Mouse (Mus musculus): ENCODE data around the gene Acot3.
"Not testable (repeated sequence)": the region's sequence is repeated elsewhere in the genome, so short reads cannot be mapped to it uniquely, and the experiment has no call there.

The Acot3 gene

GRCm38 (mm10) chr12:84051937-84052474, at the start of gene Acot3:
Gene Acot3 (plus strand): TSS chr12:84052144.
- DNase-seq (ENCODE audit: low read depth, low spot score) = no peak

DNA sequence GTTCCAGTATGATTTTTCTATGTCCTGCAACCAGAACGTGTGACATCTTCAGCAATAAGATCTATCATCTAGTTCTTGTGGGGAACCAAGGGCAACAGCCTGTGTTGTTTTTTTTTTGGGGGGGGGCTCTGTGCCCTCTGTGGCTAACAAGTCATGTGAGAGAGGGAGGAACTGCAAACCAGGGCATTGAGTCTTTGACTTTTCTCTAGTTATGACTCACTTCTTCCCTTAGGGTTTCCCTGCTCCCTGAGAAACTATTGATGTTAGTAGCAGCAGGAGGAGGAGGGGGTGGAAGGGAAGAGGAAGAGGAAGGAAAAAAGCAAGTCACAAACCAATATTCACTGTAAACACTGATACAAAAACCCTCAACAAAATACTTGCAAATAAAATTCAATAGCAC, 48.1 kb upstream of the Acot3 start:
- no peak for DNase-seq (ENCODE audit: low read depth, low spot score)

DNA sequence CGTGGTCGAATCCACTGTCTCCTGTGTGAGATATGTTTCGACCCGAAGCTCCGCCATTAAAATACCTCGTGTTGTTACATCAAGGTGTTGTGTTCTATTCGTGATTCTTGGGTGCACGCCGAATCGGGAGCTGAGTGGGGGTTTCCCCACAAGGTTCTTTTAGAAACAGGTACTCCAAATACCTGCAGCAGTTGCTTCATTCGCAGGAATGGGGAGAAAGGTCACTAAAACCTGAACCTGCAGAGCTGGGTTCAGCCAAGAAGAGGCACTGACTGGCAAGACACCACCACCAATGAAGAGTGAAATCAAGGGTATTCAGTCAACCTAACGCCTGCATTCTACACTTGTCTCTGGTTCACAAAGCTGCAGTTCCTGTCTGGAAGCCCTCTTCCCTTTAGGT, 43.7 kb upstream of the Acot3 start:
- DNase-seq (ENCODE audit: low read depth, low spot score) = no peak

DNA sequence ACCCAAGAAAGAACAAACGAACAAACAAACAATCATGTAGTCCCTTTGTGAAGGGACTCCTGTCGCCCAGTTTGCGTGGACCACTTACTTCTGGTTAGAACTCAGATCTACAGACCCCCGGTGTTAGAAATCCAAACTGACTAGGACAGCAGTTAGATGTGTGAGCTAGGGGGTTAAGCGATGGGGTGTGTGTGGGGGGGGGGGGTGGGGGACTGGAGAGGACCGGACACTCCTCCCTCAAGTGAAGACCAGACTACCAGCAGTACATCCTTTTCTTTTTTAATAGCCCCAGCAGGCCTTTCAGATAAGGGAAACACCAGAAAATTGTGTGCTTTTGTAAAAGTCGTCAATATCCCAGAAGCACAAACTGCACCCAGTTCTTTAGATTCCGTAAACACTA, 43.2 kb upstream of the Acot3 start:
- no peak for DNase-seq (ENCODE audit: low read depth, low spot score)

GRCm38 (mm10) chr12:84009171-84009965, 42.6 kb upstream of the Acot3 start, which contains the start of gene Acot1:
Gene Acot1 (plus strand): TSS chr12:84009490.
- peak; percentile 85 for DNase-seq (ENCODE audit: low read depth, low spot score)

DNA sequence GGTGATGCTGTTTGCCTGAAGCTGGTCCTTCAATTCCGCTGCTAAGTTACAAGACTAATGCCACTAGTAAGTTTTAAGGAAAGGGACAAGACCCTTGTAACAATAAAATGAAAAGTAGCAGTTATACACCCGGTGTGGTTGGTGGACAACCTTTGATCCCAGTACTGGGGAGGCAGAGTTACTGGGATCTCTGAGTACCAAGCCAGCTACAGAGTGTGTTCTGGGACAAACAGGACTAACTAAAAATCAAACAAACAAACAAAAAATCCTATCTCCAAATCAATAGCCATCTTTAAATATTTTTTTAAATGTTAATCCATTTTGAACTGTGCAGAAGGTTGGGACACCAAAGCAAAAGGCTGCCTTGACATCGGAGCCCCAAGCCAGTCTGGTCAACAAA, 41.7 kb upstream of the Acot3 start:
- no peak for DNase-seq (ENCODE audit: low read depth, low spot score)

- DNase-seq (ENCODE audit: low read depth, low spot score) = peak; percentile 74
Measured at GRCm38 (mm10) chr12:84011251-84012040, 40.5 kb upstream of the Acot3 start.

- no peak for DNase-seq (ENCODE audit: low read depth, low spot score)
Measured at GRCm38 (mm10) chr12:84013130-84013529, 38.8 kb upstream of the Acot3 start.

DNA sequence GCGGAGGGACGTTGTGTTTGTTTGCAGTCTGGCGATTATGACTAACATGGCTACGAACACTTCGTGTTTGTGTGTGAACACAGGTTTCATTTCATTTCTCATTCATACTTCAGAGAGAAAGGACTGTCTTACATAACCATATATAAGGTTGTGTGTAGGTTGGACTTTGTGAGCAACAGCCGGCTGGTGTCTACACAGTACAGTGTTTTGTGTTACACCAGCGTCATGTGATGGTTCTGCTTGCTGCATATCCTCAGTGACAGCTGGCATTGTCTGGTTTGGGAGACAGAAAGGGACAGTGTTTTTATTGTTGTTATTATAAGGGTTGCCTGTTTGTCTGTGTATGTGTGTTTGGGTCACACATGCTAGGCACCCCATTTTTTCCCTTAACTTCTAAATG, 38.2 kb upstream of the Acot3 start:
- no peak for DNase-seq (ENCODE audit: low read depth, low spot score)

- DNase-seq (ENCODE audit: low read depth, low spot score) = not testable (repeated sequence)
Measured at GRCm38 (mm10) chr12:84020528-84020927, 31.4 kb upstream of the Acot3 start.

DNA sequence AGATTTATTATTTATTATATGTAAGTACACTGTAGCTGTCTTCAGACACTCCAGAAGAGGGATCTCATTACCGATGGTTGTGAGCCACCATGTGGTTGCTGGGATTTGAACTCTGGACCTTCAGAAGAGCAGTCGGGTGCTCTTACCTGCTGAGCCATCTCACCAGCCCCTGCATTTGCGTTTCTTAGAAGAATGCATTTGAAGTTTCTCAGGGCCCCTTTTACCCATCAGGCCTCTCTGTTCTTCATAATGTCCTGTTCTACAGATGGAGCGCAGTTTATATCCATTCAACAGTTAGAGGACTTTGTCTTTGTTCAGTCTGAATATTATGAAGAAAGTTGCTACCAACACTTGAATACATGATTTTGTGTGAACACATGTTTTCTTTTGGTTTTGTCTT, 29.7 kb upstream of the Acot3 start:
- DNase-seq (ENCODE audit: low read depth, low spot score) = not testable (repeated sequence)

DNA sequence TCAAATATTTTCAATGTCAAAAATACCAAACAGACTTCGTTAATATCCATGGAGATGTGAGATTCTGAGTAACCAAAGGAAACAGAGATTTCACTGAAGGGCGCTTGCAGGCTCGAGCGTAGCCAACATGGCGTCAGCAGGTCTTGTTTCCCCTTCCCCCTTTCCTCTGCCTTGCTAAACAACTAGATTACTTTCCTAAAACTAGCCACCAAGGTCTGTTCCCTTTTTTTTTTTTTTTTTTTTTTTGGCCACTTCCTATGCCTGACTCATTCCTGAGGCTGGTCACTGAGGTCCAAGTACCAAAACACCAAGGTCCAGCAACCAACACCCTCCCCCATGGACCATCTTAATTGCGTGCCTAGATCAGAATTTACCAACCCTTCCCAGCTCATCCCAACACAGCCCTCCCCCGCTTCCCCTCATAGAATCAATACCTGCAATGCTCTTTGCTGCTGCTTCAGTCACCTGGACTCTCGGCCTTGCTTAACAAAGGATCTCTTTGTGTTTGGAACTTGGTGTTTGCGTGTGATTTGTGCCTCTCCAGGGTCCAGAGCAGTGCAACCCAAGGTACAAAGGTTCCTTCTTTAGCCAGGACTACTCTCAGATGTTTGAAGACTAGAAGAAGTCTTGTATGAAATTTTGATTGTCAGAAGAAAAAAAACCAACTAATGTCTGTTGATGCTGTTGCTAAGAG, 28.7 kb upstream of the Acot3 start:
- no peak for DNase-seq (ENCODE audit: low read depth, low spot score)

DNA sequence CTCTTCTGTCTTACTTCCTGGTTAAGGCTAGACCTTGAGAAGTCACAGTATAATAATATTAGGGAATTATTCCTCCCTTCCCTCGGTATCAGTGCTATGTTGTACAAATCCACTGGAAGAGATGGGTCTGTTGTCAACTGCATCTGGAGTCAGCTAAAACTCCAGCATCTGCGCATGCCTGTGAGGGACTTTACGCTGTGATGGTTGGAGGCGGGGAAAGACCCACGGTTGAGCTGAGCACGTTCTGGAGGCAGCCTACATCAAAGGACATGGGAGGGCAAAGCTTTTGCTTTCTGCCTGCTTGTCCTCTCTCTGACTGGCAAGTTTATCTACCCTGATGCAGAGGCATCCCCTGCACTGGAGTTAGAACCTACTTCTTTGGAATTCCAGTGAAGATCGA, 26.1 kb upstream of the Acot3 start:
- DNase-seq (ENCODE audit: low read depth, low spot score) = no peak

- DNase-seq (ENCODE audit: low read depth, low spot score) = not testable (repeated sequence)
Measured at GRCm38 (mm10) chr12:84028328-84028727, 23.6 kb upstream of the Acot3 start.

DNA sequence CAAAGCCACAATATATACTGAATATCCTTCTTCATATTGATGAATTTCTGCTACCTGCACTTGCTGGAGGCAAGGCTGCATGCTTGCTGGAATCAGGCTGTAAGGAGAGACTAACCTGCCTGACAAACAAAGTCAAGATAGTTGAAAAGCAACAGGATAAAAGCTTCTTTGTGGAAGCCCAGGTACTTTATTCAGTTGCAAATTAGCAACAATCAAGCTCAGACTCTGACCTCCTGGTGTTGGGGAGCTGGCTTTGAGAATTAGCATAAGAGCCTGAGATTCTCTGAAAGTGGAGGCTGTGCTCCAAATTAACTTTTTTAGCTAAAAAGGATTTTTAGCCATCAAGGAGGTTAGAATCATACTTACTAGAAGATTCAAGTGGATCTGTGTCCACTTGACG, 22.9 kb upstream of the Acot3 start:
- not testable (repeated sequence) for DNase-seq (ENCODE audit: low read depth, low spot score)

- peak; percentile 71 for DNase-seq (ENCODE audit: low read depth, low spot score)
Measured at GRCm38 (mm10) chr12:84030659-84031332, 21.1 kb upstream of the Acot3 start.

GRCm38 (mm10) chr12:84032854-84033253, 19.1 kb upstream of the Acot3 start:
- no peak for DNase-seq (ENCODE audit: low read depth, low spot score)

DNA sequence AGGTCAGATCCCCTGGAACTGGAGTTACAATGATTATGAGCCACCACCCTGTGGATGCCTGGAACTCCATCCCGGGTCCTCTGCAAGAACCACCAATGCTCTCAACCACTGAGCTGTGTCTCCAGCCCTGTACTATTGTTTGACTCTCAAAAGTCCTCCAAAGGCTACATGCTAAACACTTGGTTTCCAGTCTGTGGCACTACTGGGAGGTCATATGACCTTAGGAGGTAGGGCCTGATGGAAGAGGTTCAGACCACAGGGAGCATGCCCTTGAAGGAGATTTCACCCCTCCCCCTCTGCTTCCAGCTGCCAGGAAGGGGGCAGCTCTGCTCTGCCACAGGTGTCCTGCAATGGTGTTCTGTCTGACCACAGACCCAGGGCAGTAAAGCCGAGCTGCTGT, 18.6 kb upstream of the Acot3 start:
- DNase-seq (ENCODE audit: low read depth, low spot score) = not testable (repeated sequence)

DNA sequence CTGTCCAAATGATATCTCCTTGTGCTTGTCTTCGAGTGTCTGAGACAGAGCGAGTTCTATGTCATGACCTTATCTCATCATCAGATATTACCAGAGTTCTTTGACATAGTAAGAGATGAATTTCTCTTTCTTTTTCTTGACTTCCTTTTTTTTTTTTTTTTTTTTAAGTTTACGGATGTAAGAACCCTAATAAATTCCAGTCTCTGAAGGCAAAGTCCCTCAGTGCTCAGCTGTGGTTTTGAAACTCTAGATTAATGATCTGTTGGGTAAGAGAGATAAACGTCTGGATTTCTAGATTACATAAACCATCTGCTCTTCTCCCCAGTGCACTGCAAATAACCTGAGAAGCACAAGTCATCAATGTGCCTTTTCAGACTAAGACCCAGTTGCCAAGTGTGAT, 17.8 kb upstream of the Acot3 start:
- no peak for DNase-seq (ENCODE audit: low read depth, low spot score)

GRCm38 (mm10) chr12:84038241-84038640, 13.7 kb upstream of the Acot3 start, which contains the start of gene Acot4:
Gene Acot4 (plus strand): TSS chr12:84038379.
- not testable (repeated sequence) for DNase-seq (ENCODE audit: low read depth, low spot score)

DNA sequence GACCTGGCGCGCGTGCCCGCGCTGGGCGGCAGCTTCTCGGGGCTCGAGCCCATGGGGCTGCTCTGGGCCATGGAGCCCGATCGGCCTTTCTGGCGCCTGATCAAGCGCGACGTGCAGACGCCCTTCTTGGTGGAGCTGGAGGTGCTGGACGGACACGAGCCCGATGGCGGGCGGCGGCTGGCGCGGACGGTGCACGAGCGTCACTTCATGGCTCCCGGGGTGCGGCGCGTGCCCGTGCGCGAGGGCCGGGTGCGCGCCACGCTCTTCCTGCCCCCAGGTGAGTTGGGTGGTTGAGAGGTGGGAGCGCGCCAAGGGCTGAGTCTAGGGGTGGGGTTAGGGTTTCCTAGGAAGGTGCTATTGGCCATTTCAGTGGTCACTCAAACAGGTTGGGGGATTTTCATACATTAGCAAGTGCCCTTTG, 13.2 kb upstream of the Acot3 start, which contains the start of gene Gm49366:
Gene Gm49366 (plus strand): TSS at position 245 of the 421 bp plus-strand sequence.
- DNase-seq (ENCODE audit: low read depth, low spot score) = peak; percentile 31

All from mesoderm, embryonic 11.5 days (tissue).